ENCODE assay signal across 8 mouse cellular contexts in the genomic region with DNA sequence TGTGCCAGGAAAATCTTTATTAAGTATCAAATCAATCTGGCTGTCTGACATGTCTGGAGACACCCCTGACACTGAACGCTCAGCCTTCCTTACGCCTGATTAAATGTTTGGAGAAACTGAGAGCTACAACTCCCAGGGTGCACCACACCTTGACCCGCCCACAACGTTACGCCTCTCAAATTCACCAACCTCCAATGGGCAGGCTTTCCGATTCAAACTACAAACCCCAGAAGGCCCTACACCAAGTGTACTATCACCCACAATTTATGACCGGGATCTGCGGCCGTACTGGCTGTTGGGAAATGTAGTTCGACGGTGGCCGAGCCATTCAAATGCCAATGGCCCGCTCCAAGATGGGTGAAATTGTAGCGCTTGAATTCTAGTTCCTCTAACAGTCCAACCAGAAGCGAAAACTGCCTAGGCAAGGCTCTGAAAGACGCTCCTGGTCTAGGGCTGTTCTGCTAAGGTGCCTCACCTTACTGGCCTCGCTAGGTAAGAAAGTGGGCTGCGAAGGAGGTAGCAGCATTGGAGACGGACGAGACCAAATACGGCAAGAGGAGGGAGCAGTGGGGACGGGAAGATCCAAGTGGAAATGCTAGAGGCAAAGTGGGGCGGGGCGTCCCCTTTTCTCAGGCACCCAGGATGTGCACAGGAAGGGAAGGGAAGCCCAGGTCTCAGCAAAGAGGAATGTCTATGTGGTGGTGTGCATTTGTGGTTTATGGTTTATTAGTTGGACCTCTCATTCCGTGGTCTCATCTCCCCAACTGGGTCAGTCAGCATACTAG. TPM values are rescaled to one million over a fixed set of nuclear protein-coding genes. Genes with fewer than 3 reads are reported as not detected.
DNase-seq lines count a peak whose midpoint lies in the region; ATAC-seq lines count a peak whose summit lies in the region.

Gene Smarcal1 (plus strand): TSS at position 305 of the 785 bp plus-strand sequence.

- peak; percentile 98 for DNase-seq in adipocyte (ENCODE audit: low spot score)
- DNase-seq in embryo, embryonic 10 days (ENCODE audit: low spot score) = peak; percentile 98
- DNase-seq in gastrocnemius, postnatal 10 days = peak; percentile 80
- DNase-seq in induced T-regulatory cell, adult 2 months (ENCODE audit: low read depth) = peak; percentile 97
- peak; percentile 96 to 99 for DNase-seq in left cerebral cortex, adult 9 months (ENCODE audit: low spot score in 2 of 2)
- peak; percentile 90 for DNase-seq in right cerebral cortex, postnatal 14 days
- DNase-seq in urinary bladder, postnatal 36 days (ENCODE audit: low spot score in 2 of 2) = peak; percentile 90 to 93

- peak; percentile 97 for ATAC-seq in megakaryocyte progenitor cell, adult 5-6 weeks (replicated peaks; ENCODE audit: poor library complexity)

RNA-seq across cellular contexts. Expression of gene Smarcal1, which starts in this region (rescaled TPM):
- total RNA-seq in gastrocnemius, postnatal 10 days (2021) = 10 to 100 TPM; 16.3 to 24.6 TPM
- 20.1 and 24.7 TPM in 2 replicates for total RNA-seq in megakaryocyte progenitor cell, adult 5-6 weeks (2015)
- 26.7 and 28.9 TPM in 2 replicates for total RNA-seq in megakaryocyte progenitor cell, adult 5-6 weeks (2017)

Comparison
In these comparisons a context has a peak if more than half of its experiments do, and no peak if none do; other contexts are left out.
1. Peak in every context shown above with its lines: DNase-seq and ATAC-seq.